ENCODE assay signal across 22 mouse cellular contexts in genomic region chr10:45303315-45304036, GRCm38 (mm10).
"Had no signal": no experiment of that assay in that cellular context is flagged by ENCODE, and none has a peak within 500 bp of the region (broad histone marks: within the 10 kb centered on the region; RNA-seq: fewer than 3 reads in every experiment).

No protein-coding gene starts in this region.

- H3K4me3 ChIP-seq: limb, embryonic 12.5 days; limb, embryonic 15.5 days; megakaryocyte, embryonic 14.5 days; midbrain, embryonic 10.5 days; midbrain, embryonic 13.5 days; myocyte had no signal

- H3K36me3 ChIP-seq: limb, embryonic 12.5 days; limb, embryonic 15.5 days; midbrain, embryonic 10.5 days; midbrain, embryonic 13.5 days had no signal

- H3K9me3 ChIP-seq: limb, embryonic 12.5 days; limb, embryonic 15.5 days; megakaryocyte, embryonic 14.5 days; midbrain, embryonic 10.5 days; midbrain, embryonic 13.5 days had no signal

- H3K4me1 ChIP-seq: limb, embryonic 15.5 days; megakaryocyte, embryonic 14.5 days; midbrain, embryonic 10.5 days; midbrain, embryonic 13.5 days had no signal

- H3K9ac ChIP-seq: limb, embryonic 12.5 days; limb, embryonic 15.5 days; liver, embryonic 14.5 days; liver, postnatal 0 days; lung, embryonic 14.5 days; midbrain, embryonic 13.5 days had no signal

- H3K27me3 ChIP-seq: limb, embryonic 12.5 days; limb, embryonic 15.5 days; megakaryocyte, embryonic 14.5 days; midbrain, embryonic 13.5 days had no signal

- DNase-seq: kidney, adult 2 months; kidney, postnatal 25 days; layer of hippocampus, postnatal 36 days; left cerebral cortex, postnatal 4 days; liver, postnatal 0 days; lung, embryonic 14.5 days; lung, postnatal 36 days; retina, postnatal 1 day; thymus, adult 2 months; thymus, postnatal 14 days; thymus, postnatal 4 days had no signal

- H3K4me2 ChIP-seq: limb, embryonic 12.5 days; limb, embryonic 15.5 days; liver, embryonic 11.5 days; lung, embryonic 14.5 days; midbrain, embryonic 13.5 days had no signal

- H3K27ac ChIP-seq: kidney, postnatal 0 days; limb, embryonic 12.5 days; limb, embryonic 15.5 days; liver, embryonic 14.5 days; midbrain, embryonic 10.5 days; midbrain, embryonic 13.5 days had no signal

- ATAC-seq: liver, postnatal 0 days; lung, postnatal 0 days; midbrain, embryonic 13.5 days; midbrain, embryonic 16.5 days had no signal
